Mouse (Mus musculus) adipose tissue, adult 10 weeks (tissue): ENCODE measurements around the gene Prl8a1. TPM values are rescaled to one million over a fixed set of nuclear protein-coding genes. Genes with fewer than 3 reads are reported as not detected.

ENCODE experiments used
- polyA plus RNA-seq: library from polyadenylated mRNA; stranded (reverse); fragments of 350-450 nt; fragmentation: Illumina TruSeq; extraction: RNeasy Lipid Tissue Mini Kit (QIAGEN cat#74804); gene quantifications from one replicate; pipeline ENCODE4 v1.2.3, GENCODE M21; 2014; ENCODE audit warnings: low read depth, low replicate concordance

Prl8a1 gene
- not detected for polyA plus RNA-seq

GRCm38 (mm10) chr13:27582071-27582470, at the start of gene Prl8a1:
Gene Prl8a1 (minus strand): TSS chr13:27582171.

GRCm38 (mm10) chr13:27610482-27610881, 28.5 kb upstream of the Prl8a1 start, which contains the start of gene Prl7b1:
Gene Prl7b1 (minus strand): TSS chr13:27610582.

GRCm38 (mm10) chr13:27564506-27564905, 17.5 kb downstream of the Prl8a1 start, which contains the start of gene Prl8a9:
Gene Prl8a9 (minus strand): TSS chr13:27564606.

Other genes starting within 250 kb of the Prl8a1 start
- not detected for gene Prl8a2, start 236.5 kb downstream of the Prl8a1 start, polyA plus RNA-seq
- not detected for gene Prl2b1, start 191.3 kb downstream of the Prl8a1 start, polyA plus RNA-seq
- gene Prl8a6, start 143.5 kb downstream of the Prl8a1 start, polyA plus RNA-seq, result not detected
- gene Prl8a8, start 69.0 kb downstream of the Prl8a1 start, polyA plus RNA-seq, result not detected
- gene Prl8a9, start 17.6 kb downstream of the Prl8a1 start, polyA plus RNA-seq, result not detected
- not detected for gene Prl7b1, start 28.4 kb upstream of the Prl8a1 start, polyA plus RNA-seq
- not detected for gene Prl7a1, start 60.3 kb upstream of the Prl8a1 start, polyA plus RNA-seq
- gene Prl7a2, start 85.9 kb upstream of the Prl8a1 start, polyA plus RNA-seq, result not detected
- not detected for gene Prl7d1, start 134.6 kb upstream of the Prl8a1 start, polyA plus RNA-seq
- not detected for gene Prl7c1, start 198.6 kb upstream of the Prl8a1 start, polyA plus RNA-seq
- not detected for gene Prl2a1, start 219.5 kb upstream of the Prl8a1 start, polyA plus RNA-seq